Mouse (Mus musculus) bone marrow macrophage, adult 2 months (primary cell): ENCODE results near the gene Tnrc6b.
"Not testable (repeated sequence)": the region's sequence is repeated elsewhere in the genome, so short reads cannot be mapped to it uniquely, and the experiment has no call there.

Experiments
- CTCF ChIP-seq: IDR thresholded peaks from 2 replicates; pipeline ENCODE4 v1.5.1; 2012; ENCODE audit warnings: low read depth, mild to moderate bottlenecking, low read length, moderate library complexity
- POLR2A ChIP-seq: IDR thresholded peaks from 2 replicates; pipeline ENCODE4 v1.6.1; 2012; ENCODE audit warnings: mild to moderate bottlenecking, low read depth, low read length, borderline replicate concordance

DNA sequence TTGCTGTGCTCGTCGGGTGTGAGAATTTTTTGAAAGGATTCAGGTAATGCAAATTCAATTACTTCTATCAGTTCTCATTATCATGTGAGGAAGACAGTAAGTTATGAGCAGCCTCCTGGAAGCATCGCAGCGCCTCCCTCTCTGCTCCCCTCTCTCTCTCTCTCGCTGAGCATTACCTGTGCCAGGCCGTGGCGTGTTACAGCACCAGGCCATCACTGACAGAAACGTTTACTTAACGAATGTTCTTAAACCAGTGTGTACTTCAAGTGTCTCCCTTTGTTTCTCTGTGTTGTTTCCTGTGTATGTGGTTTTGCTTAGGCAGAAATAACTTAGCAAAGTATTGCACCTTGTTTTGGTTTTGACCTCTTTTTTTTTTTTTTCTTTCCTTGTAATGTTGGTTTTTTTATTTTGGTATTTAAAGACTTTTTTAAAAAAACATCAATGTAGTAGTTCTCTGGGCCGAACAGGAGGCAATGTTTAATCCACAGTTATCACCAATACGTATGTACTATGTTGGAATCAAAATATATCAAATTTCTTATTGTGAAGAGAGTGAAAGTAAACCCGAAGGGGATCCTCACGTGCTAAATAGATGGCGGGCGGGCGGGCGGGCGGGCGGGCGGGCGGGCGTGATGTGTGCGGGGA lies 219.7 kb downstream of the Tnrc6b start:
- not testable (repeated sequence) for TF ChIP-seq CTCF, POLR2A
